Mouse (Mus musculus): ENCODE measurements around the gene Mecom.

Gene Mecom

GRCm38 (mm10) chr3:30483006-30483684 is 64.7 kb downstream of the Mecom start:
- no peak for DNase-seq (ENCODE audit: low spot score in 2 of 2)

- no peak for DNase-seq (ENCODE audit: low spot score in 2 of 2)
Observed at GRCm38 (mm10) chr3:30481682-30482081, 66.1 kb downstream of the Mecom start.

GRCm38 (mm10) chr3:30480551-30480950 is 67.3 kb downstream of the Mecom start:
- DNase-seq (ENCODE audit: low spot score in 2 of 2), result no peak

GRCm38 (mm10) chr3:30478252-30478651 is 69.6 kb downstream of the Mecom start:
- no peak for DNase-seq (ENCODE audit: low spot score in 2 of 2)

DNA sequence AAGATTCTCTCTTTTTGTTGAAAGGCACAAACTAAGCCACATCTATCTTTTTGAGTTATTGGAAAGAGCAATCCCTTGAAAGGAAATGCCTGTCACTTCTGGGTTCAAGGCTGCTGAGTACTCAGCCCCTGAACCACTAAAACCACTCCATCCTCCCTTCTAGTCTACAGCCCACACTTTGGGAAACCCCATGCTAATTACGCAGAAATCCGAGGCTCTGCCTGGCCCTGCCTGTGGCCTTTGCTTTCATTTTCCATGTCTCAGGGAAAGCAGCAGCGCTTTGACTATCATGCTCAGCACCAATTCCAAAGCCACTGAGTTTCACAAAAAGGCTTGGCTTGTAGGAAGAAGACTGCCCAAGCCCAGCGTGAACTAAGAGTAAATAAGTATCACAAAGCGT is 70.8 kb downstream of the Mecom start:
- DNase-seq (ENCODE audit: low spot score in 2 of 2), result no peak

DNA sequence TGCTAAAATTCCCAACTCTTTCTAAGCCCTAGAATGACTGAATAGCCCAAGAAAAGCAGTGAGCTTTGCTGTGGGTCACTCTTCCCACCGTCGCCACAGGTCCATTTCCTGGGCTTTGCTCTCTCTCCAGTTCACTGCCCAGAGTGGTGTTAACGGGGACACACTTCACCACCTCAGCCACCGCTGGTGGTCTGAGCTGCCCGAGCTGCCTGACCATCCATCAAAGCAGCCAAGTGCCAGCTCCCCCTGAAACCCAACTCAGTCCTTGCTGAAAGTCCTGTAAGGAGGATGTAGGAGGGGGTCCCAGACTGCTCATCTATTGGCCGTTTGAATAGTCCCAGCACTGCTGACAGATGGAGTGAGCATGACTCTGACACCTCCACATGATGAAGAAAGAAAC is 72.2 kb downstream of the Mecom start:
- DNase-seq (ENCODE audit: low spot score in 2 of 2), result no peak

DNA sequence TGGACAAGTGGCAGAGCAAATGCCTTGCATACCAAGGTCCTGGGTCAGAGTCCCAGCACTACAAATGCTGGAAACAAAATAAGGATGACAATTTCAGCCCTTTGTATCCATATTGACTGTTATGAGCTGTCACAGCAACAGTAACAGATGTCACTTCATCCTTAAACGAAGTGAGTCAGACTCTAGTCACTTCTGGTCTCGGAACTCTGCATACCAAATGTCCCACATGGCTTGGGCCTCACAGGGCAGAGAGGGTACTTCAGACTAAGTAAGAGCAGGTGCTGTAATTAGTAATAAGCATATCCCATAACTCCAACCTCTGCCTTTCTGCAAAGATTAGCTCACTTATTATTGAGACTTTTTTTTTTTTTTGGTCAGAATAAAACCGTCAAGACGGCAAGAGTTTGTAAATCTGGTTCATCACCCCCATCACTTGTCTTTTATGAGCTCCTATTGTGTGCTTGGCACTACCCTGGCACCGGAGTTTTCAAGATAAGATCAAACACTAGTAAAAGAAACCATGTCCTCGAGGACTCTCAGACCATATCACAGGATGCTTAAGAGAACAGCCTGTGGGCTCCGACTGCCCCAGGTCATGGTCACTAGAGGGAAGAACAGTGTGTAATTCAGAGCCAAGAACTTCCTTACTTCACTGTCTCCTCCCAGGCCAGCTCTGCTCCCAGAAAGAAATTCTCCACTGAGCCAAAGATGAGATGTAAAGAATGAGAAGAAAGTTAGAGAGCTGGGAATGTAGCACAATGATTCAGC is 79.6 kb downstream of the Mecom start:
- no peak for DNase-seq (ENCODE audit: low spot score in 2 of 2)

DNA sequence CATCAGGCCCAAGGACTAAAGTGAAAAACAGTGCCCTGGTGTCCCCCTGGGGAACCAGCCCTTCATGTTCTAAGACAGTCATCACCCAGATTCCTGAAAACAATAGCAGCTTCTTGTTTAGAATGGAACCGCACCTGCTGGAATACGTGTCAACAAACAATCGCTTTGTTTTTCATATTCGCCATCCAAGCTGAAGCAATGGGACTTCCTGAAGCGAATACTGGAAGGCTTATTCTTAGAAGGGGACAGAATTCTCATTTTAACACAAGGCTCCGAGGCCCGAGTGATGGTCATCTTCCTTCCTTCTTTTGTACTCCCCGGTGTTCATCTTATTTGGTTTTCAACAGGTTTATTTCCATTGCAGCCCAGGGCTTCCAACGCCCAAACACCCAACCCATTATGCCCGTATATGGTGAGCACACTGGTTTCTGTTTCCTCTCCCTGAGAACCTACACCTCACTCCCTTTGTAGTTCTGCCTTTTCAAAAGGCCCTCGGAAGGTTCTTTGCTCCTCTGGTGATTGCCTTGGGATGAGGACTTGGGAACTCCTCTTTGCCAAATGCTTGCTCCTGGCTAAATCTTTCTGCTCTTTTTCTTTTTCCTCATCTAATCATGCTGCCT is 81.7 kb downstream of the Mecom start:
- no peak for DNase-seq (ENCODE audit: low spot score in 2 of 2)

GRCm38 (mm10) chr3:30464497-30464896 is 83.3 kb downstream of the Mecom start:
- DNase-seq (ENCODE audit: low spot score in 2 of 2), result no peak

DNA sequence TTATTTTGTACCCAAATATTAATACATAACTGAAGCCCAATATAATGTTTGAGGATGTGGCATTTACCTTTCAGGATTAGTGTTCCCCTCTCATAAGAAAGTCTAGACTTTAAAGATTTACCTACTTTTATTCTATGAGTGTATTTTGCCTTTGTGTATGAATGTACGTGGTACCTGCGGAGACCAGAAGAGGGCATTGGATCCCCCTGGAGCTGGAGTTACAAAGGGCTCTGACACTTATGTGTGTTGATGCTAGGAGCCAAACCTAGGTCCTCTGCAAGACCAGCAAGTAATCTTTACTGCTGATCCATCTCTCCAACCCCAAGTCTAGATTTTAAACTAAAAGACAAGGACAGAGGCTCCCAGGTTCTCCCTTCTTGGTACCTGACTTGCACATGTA is 86.0 kb downstream of the Mecom start:
- no peak for DNase-seq (ENCODE audit: low spot score in 2 of 2)

DNA sequence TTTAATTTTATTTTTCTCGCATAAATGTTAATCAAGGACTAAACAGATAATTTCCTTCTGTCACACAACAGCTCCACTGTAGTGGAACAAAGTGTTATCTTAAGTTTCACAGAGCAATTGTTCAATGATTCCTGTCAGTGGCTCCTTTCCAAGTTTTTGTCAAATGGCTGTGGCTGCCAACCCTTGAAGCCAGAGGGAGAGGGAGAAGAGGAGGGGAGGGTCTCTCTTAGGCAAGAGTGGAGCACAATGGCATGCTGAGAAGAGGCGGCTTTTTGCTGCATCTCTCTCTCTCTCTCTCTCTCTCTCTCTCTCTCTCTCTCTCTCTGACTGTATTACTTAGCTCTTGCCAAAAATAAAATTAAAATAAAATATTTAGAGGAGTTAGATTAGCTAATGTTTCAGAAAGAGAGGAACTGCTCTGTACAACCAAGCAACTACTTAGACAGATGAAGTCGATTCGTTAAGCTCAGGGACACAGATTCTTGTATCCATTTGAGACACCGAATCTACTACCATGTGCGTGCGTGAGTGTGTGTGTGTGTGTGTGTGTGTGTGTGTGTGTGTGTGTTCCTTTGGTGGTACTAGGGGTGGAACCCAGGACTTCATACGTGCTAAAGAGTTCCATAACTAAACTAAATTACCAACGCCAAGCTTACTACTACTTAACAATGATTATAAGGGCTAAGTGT is 86.8 kb downstream of the Mecom start:
- no peak for DNase-seq (ENCODE audit: low spot score in 2 of 2)

DNA sequence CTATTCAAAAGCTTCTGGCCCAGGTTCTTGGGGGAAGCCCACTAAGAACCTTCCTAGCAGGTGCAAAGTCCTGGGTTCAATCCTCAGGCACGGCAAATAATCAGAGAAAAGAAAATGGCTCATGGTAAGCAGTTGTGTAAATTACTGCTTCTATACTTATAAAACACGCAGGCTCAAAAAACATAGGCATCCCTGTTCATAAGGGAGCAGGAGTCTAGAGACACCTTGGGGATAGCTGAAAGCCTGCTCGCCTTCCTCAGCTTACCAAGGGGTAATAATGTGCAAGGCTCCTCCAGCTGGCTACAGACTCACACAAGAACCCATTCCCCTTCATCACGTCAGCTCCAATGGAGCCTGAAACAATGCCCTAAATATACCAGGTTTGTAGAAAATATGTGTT is 88.2 kb downstream of the Mecom start:
- no peak for DNase-seq (ENCODE audit: low spot score in 2 of 2)

DNA sequence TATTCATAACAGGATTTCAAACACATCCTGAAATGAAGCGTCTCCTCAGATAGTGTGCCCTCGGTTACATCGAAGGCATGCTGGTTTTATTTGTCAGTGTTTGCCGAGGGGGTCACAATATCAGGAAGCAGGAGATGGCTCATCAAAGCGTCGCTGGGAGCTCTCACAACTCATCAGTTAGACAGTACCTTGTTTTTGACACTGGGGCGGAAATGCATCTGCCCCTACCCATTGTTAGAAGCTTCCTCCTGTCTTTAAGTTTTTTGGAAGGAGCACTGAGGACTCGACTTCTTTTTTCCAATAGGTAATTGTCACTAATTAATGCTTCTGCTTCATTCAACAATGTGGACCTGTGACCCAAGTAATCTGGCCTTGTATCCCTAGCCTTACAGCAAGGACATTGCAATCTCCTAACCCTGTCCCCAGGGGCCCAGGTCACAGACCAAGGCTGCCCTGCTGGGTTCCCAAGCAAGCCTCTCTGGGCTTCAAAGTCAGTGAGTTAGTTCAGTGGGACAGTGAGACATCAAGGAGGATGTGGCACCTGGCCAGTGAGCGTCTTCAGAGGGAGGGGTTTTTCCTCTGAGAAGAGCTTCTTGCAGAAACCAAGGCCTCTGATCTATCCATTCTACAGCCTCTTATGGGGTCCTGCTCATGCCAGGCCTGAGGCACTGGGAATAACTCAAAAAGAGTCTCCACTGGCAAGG is 89.7 kb downstream of the Mecom start:
- no peak for DNase-seq (ENCODE audit: low spot score in 2 of 2)

- no peak for DNase-seq (ENCODE audit: low spot score in 2 of 2)
Observed at GRCm38 (mm10) chr3:30455902-30456301, 91.9 kb downstream of the Mecom start.

GRCm38 (mm10) chr3:30453546-30454455 is 94.0 kb downstream of the Mecom start:
- no peak for DNase-seq (ENCODE audit: low spot score in 2 of 2)

- DNase-seq (ENCODE audit: low spot score in 2 of 2), result no peak
Observed at GRCm38 (mm10) chr3:30453046-30453445, 94.8 kb downstream of the Mecom start.

GRCm38 (mm10) chr3:30452511-30452910 is 95.3 kb downstream of the Mecom start:
- no peak for DNase-seq (ENCODE audit: low spot score in 2 of 2)

- no peak for DNase-seq (ENCODE audit: low spot score in 2 of 2)
Observed at GRCm38 (mm10) chr3:30450206-30450965, 97.4 kb downstream of the Mecom start.

DNA sequence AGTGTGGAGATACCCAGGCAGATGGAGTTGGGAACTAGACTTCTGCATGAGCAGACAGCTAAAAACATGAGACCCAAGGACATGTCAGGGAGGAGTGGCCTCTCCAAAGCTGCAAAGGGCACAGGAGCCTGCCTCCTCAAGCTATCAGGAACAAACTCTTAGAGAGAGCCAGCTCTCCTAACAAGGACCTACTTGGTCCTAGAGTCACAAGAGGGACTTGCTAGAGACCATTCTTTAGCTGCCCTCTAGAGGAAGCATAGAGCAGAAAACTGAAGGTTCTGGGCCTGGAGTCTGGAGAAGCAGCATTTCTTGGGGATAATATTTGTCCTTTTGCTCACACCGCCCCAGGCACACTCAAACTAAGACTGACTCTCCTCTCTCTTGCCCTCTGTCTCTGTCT is 99.2 kb downstream of the Mecom start:
- DNase-seq (ENCODE audit: low spot score in 2 of 2), result no peak

DNA sequence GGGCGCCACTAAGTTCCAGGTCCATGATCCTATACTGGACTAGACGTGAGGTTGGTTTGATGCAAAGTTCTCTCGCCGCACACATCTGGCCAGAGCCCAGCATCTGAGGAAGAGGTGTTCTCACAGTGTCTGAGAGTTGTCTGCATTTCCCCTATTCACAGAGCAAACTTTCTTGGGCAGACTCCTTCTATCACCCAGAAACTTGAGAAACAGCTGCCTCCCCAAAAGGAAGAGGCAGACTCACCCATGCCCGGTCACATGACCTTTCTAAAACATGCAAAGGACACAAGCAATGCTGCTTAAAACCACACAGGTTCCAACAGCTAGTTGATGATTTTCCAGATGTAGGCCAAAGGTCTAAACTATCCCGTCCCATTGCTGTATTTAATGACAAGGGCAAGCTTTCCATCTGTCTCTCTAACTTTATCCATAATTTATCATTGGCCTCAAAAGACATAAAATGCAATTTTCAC is 101.8 kb downstream of the Mecom start:
- no peak for DNase-seq (ENCODE audit: low spot score in 2 of 2)
